Mouse (Mus musculus): ENCODE measurements at regions not wholly inside any gene's neighbourhood (a gene's known extent, or its start where the extent isn't known, plus 50 kb on each side); places are given as distances from the start of the nearest gene placed in this dataset.

- H3K4me1 ChIP-seq (replicated peaks): no peaks in the 10 kb centered on the region
- no peaks in the 10 kb centered on the region for H3K36me3 ChIP-seq (replicated peaks)
- WGBS (ENCODE audit: insufficient replicate concordance): 27% methylated on average over 5 of the region's 5 CpGs
- H3K27me3 ChIP-seq: no peaks in the 10 kb centered on the region
- ATAC-seq (ENCODE audit: insufficient read depth): no peak
- H3K4me3 ChIP-seq (replicated peaks): no peak overlapping the region
- no peak overlapping the region for H3K27ac ChIP-seq (replicated peaks)
- H3K4me2 ChIP-seq: no peak overlapping the region
- no peaks in the 10 kb centered on the region for H3K9me3 ChIP-seq (replicated peaks)
- H3K9ac ChIP-seq: no peak overlapping the region
These were observed 56.0 kb upstream of the F13a1 start for GRCm38 (mm10) chr13:37106009-37106408.

GRCm38 (mm10) chr13:37104410-37105294 is 54.6 kb upstream of the F13a1 start:
- Histone ChIP-seq H3K27ac (replicated peaks) (no peak overlapping the region), H3K4me1 (replicated peaks) (no peaks in the 10 kb centered on the region), H3K9ac (no peak overlapping the region), H3K4me2 (no peak overlapping the region), H3K9me3 (replicated peaks) (no peaks in the 10 kb centered on the region), H3K27me3 (no peaks in the 10 kb centered on the region), H3K4me3 (replicated peaks) (no peak overlapping the region), H3K36me3 (replicated peaks) (no peaks in the 10 kb centered on the region)
- whole genome bisulfite sequencing (ENCODE audit: insufficient replicate concordance): 47% methylated on average over 9 of the region's 9 CpGs
- ATAC-seq (ENCODE audit: insufficient read depth): no peak

- ATAC-seq (ENCODE audit: insufficient read depth): no peak
These were observed 53.8 kb upstream of the F13a1 start for GRCm38 (mm10) chr13:37103741-37104296.

GRCm38 (mm10) chr13:37101755-37102154 is 51.7 kb upstream of the F13a1 start:
- Histone ChIP-seq H3K9ac (no peak overlapping the region), H3K27ac (replicated peaks) (no peak overlapping the region), H3K27me3 (no peaks in the 10 kb centered on the region), H3K36me3 (replicated peaks) (no peaks in the 10 kb centered on the region), H3K4me3 (replicated peaks) (no peak overlapping the region), H3K4me2 (no peak overlapping the region), H3K4me1 (replicated peaks) (no peaks in the 10 kb centered on the region), H3K9me3 (replicated peaks) (no peaks in the 10 kb centered on the region)
- WGBS (ENCODE audit: insufficient replicate concordance): 77% methylated on average over 4 of the region's 4 CpGs
- ATAC-seq (ENCODE audit: insufficient read depth): no peak

More at GRCm38 (mm10) chr13:37103741-37104296, 53.8 kb upstream of the F13a1 start:
- H3K36me3 ChIP-seq (replicated peaks): no peaks in the 10 kb centered on the region
- no peak overlapping the region for H3K9ac ChIP-seq
- H3K4me3 ChIP-seq (replicated peaks): no peak overlapping the region
- H3K9me3 ChIP-seq (replicated peaks): no peaks in the 10 kb centered on the region
- no peak overlapping the region for H3K4me2 ChIP-seq
- no peaks in the 10 kb centered on the region for H3K4me1 ChIP-seq (replicated peaks)
- 66% methylated on average over 6 of the region's 6 CpGs for WGBS (ENCODE audit: insufficient replicate concordance)
- H3K27ac ChIP-seq (replicated peaks): no peak overlapping the region
- H3K27me3 ChIP-seq: no peaks in the 10 kb centered on the region

Data from liver, embryonic 15.5 days (tissue).